Mouse (Mus musculus) heart, postnatal 0 days (tissue): Measurements from ENCODE around the gene Nrros.

Experiments
- CTCF ChIP-seq: IDR thresholded peaks from 2 replicates; pipeline ENCODE4 v1.5.1; 2016; ENCODE audit warnings: antibody characterized with exemption, control low read depth, low read depth
- EP300 ChIP-seq: IDR thresholded peaks from 2 replicates; pipeline ENCODE4 v1.6.1; 2016; ENCODE audit warnings: antibody characterized with exemption, low read depth

DNA sequence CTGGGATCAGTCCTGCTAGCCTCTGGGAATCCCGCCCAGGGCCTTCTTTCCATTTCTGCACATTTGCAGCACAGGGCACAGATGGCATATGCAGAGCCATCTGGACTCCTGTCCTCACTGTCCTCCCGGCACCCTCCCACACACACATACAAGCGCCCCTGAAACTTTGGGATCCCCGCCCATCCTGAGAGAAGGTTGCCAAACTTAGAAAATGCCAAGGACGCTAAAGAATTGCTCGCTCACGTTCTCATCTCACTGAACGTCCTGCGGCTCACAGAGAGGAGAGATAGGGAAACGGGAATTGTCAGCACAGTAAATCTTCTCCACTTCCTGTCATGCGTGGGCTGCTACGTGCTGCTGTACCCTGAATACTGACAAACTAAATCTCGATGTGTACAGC lies 11.0 kb downstream of the Nrros start:
- TF ChIP-seq CTCF, result no peak
- TF ChIP-seq EP300, result no peak
